ENCODE assay signal across 8 mouse cellular contexts in the genomic region with DNA sequence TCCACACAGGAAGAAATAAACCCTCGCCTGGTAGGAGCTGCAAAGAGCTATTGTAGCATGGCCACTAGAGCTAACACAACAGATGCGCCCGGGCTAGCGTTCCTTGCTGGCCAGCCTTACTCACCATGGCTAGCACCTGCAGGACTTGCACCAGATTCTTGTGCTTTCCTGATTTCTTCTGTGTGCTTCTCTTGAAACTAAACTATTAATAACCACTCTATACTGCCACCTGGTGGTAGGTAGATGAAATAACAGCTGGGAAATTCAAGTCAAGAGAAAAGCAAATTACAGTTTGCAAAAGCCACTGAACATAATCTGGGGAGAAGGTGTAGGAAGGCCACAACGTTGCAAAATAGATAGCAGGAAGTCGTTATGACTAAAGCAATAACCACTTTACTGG.
DNase-seq lines count a peak whose midpoint lies in the region; ATAC-seq and TF ChIP-seq lines count a peak whose summit lies in the region.
"Had no signal": no experiment of that assay in that cellular context is flagged by ENCODE, and none has a peak within 500 bp of the region (broad histone marks: within the 10 kb centered on the region; RNA-seq: fewer than 3 reads in every experiment).

No protein-coding gene starts in this region.

- no peaks in the 10 kb centered on the region for H3K36me3 ChIP-seq in G1E (replicated peaks)

- H3K9me3 ChIP-seq in G1E (replicated peaks) = no peaks in the 10 kb centered on the region

- DNase-seq in layer of hippocampus, adult 2 months (ENCODE audit: low spot score in 2 of 2) = peak in 1 of 2 experiments; percentile 31
- DNase-seq in layer of hippocampus, postnatal 36 days = no peak
- DNase-seq in G1E (ENCODE audit: low spot score) = no peak
- DNase-seq in c-Kit-positive CD71-positive TER-119-positive erythroid progenitor cells, embryonic 14.5 days (ENCODE audit: low spot score) = peak; percentile 32
- peak; percentile 48 for DNase-seq in kidney, adult 9 months
- peak; percentile 22 for DNase-seq in neural tube, embryonic 10.5 days (ENCODE audit: extremely low spot score, low spot score)
- no peak for DNase-seq in adrenal gland, postnatal 10 days

- TF ChIP-seq CTCF in layer of hippocampus, adult 2 months (conservative IDR thresholded peaks at IDR 0.05) = peak; percentile 83
- TF ChIP-seq CTCF in G1E (IDR thresholded peaks at IDR 0.05; ENCODE audit: low read depth, low read length) = peak; percentile 44

- no peaks in the 10 kb centered on the region for H3K27me3 ChIP-seq in G1E (ENCODE audit: insufficient read depth, low read length)

- H3K27ac ChIP-seq in layer of hippocampus, adult 2 months = no peak overlapping the region

- ATAC-seq in G1E (ENCODE audit: extremely low read depth, insufficient number of reproducible peaks, low FRiP score, poor library complexity, severe bottlenecking) = no peak

- no peak overlapping the region for H3K4me3 ChIP-seq in layer of hippocampus, adult 2 months
- H3K4me3 ChIP-seq in G1E (ENCODE audit: low read depth, low read length) = no peak overlapping the region
- H3K4me3 ChIP-seq: megakaryocyte, embryonic 14.5 days had no signal

- no peaks in the 10 kb centered on the region for H3K4me1 ChIP-seq in G1E (ENCODE audit: insufficient read depth, low read depth, low read length)
- H3K4me1 ChIP-seq: megakaryocyte, embryonic 14.5 days had no signal

Comparison
In these comparisons a context has a peak if more than half of its experiments do, and no peak if none do; other contexts are left out.
1. DNase-seq: peak in c-Kit-positive CD71-positive TER-119-positive erythroid progenitor cells, embryonic 14.5 days (single experiment), kidney, adult 9 months (single experiment) and neural tube, embryonic 10.5 days (single experiment); none in layer of hippocampus, postnatal 36 days (0 of 2), G1E (single experiment) and adrenal gland, postnatal 10 days (single experiment).